Mouse (Mus musculus): ENCODE data around the gene Qser1.
"Not testable (repeated sequence)": the region's sequence is repeated elsewhere in the genome, so short reads cannot be mapped to it uniquely, and the experiment has no call there.

DNA sequence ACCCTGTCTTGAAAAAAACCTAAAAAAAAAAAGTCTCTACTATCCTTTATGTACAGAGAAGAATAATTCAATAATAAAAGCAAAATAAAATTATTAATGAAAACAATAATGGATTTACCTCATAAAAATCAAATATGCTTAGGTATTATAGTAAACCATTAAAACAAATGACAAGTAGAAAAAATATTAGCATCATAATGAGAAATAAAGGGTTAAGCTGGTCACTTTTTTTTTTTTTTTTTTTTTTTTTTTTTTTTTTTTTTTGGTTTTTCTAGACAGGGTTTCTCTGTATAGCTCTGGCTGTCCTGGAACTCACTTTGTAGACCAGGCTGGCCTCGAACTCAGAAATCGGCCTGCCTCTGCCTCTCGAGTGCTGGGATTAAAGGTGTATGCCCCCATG lies 41.5 kb upstream of the Qser1 start:
- not testable (repeated sequence) for TF ChIP-seq POLR2A (IDR thresholded peaks at IDR 0.05; ENCODE audit: low read depth, low read length); CTCF (IDR thresholded peaks at IDR 0.05; ENCODE audit: borderline replicate concordance, insufficient read depth, low read length)
